Mouse (Mus musculus): Measurements from ENCODE around the gene Ppp6r2. TPM values are rescaled to one million over a fixed set of nuclear protein-coding genes. Genes with fewer than 3 reads are reported as not detected.

The Ppp6r2 gene
- polyA plus RNA-seq, 1 experiment: 18.4 TPM

GRCm38 (mm10) chr15:89180081-89180541 lies 31.2 kb upstream of the Ppp6r2 start:
- Histone ChIP-seq H3ac (ENCODE audit: control insufficient read depth, insufficient read length, low read depth) (peak overlapping the region; percentile 63), H3K79me3 (ENCODE audit: low read depth) (peaks cover 46% of the 10 kb centered on the region)
- no peak for TF ChIP-seq CTCF (IDR thresholded peaks at IDR 0.05; ENCODE audit: control insufficient read depth, insufficient read depth, insufficient read length)
- TF ChIP-seq FOSL1 (IDR thresholded peaks at IDR 0.05; ENCODE audit: insufficient read depth, low read length, poor library complexity, severe bottlenecking): no peak
- TF ChIP-seq CEBPB (IDR thresholded peaks at IDR 0.05; ENCODE audit: low read depth): no peak
- no peak for TF ChIP-seq USF1 (IDR thresholded peaks at IDR 0.05; ENCODE audit: low read depth)
- TF ChIP-seq MYOD1 (IDR thresholded peaks at IDR 0.05; ENCODE audit: control insufficient read depth, insufficient read length, low read depth): no peak
- TF ChIP-seq MAX (IDR thresholded peaks at IDR 0.05): no peak
- no peak for TF ChIP-seq MYOG (IDR thresholded peaks at IDR 0.05; ENCODE audit: control insufficient read depth, extremely low read depth, insufficient read length)

GRCm38 (mm10) chr15:89180571-89181229 lies 30.7 kb upstream of the Ppp6r2 start, which contains the start of gene Plxnb2:
Gene Plxnb2 (minus strand): TSS chr15:89180788.
- Histone ChIP-seq H3K4me3 (ENCODE audit: insufficient read depth, poor library complexity, severe bottlenecking) (peak within 1 kb of the TSS; percentile 95), H3K79me2 (ENCODE audit: control insufficient read depth, insufficient read depth) (peaks cover 49% of the 10 kb centered on the region)

More at GRCm38 (mm10) chr15:89180081-89180541, 31.2 kb upstream of the Ppp6r2 start:
- Histone ChIP-seq H3K27me3 (ENCODE audit: control insufficient read depth, insufficient read depth, insufficient read length) (no peaks in the 10 kb centered on the region), H3K36me3 (ENCODE audit: control insufficient read depth, insufficient read depth) (peaks cover 19% of the 10 kb centered on the region), H3K79me2 (ENCODE audit: control insufficient read depth, insufficient read depth) (peaks cover 55% of the 10 kb centered on the region), H3K4me3 (ENCODE audit: insufficient read depth, poor library complexity, severe bottlenecking) (peak overlapping the region; percentile 95)

GRCm38 (mm10) chr15:89181561-89182270 lies 29.6 kb upstream of the Ppp6r2 start:
- TF ChIP-seq MYOD1 (IDR thresholded peaks at IDR 0.05; ENCODE audit: control insufficient read depth, insufficient read length, low read depth) (no peak), MAX (IDR thresholded peaks at IDR 0.05) (no peak), USF1 (IDR thresholded peaks at IDR 0.05; ENCODE audit: low read depth) (no peak), MYOG (IDR thresholded peaks at IDR 0.05; ENCODE audit: control insufficient read depth, extremely low read depth, insufficient read length) (no peak), CEBPB (IDR thresholded peaks at IDR 0.05; ENCODE audit: low read depth) (no peak), FOSL1 (IDR thresholded peaks at IDR 0.05; ENCODE audit: insufficient read depth, low read length, poor library complexity, severe bottlenecking) (no peak), CTCF (IDR thresholded peaks at IDR 0.05; ENCODE audit: control insufficient read depth, insufficient read depth, insufficient read length) (no peak)
- Histone ChIP-seq H3K79me2 (ENCODE audit: control insufficient read depth, insufficient read depth) (peaks cover 39% of the 10 kb centered on the region), H3K79me3 (ENCODE audit: low read depth) (peaks cover 30% of the 10 kb centered on the region), H3K36me3 (ENCODE audit: control insufficient read depth, insufficient read depth) (peaks cover 8% of the 10 kb centered on the region), H3ac (ENCODE audit: control insufficient read depth, insufficient read length, low read depth) (no peak overlapping the region), H3K4me3 (ENCODE audit: insufficient read depth, poor library complexity, severe bottlenecking) (peak overlapping the region; percentile 95), H3K27me3 (ENCODE audit: control insufficient read depth, insufficient read depth, insufficient read length) (no peaks in the 10 kb centered on the region)

More at GRCm38 (mm10) chr15:89180571-89181229, 30.7 kb upstream of the Ppp6r2 start, which contains the start of gene Plxnb2:
- Histone ChIP-seq H3K79me3 (ENCODE audit: low read depth) (peaks cover 40% of the 10 kb centered on the region), H3K27me3 (ENCODE audit: control insufficient read depth, insufficient read depth, insufficient read length) (no peaks in the 10 kb centered on the region), H3K36me3 (ENCODE audit: control insufficient read depth, insufficient read depth) (peaks cover 15% of the 10 kb centered on the region), H3ac (ENCODE audit: control insufficient read depth, insufficient read length, low read depth) (peak within 1 kb of the TSS; percentile 63)
- TF ChIP-seq MYOD1 (IDR thresholded peaks at IDR 0.05; ENCODE audit: control insufficient read depth, insufficient read length, low read depth): no peak
- TF ChIP-seq MAX (IDR thresholded peaks at IDR 0.05): peak; percentile 95

GRCm38 (mm10) chr15:89182328-89182741 lies 29.0 kb upstream of the Ppp6r2 start:
- peaks cover 23% of the 10 kb centered on the region for H3K79me3 ChIP-seq (ENCODE audit: low read depth)
- no peaks in the 10 kb centered on the region for H3K27me3 ChIP-seq (ENCODE audit: control insufficient read depth, insufficient read depth, insufficient read length)
- H3K4me3 ChIP-seq (ENCODE audit: insufficient read depth, poor library complexity, severe bottlenecking): no peak overlapping the region
- H3K36me3 ChIP-seq (ENCODE audit: control insufficient read depth, insufficient read depth): peaks cover 2% of the 10 kb centered on the region
- TF ChIP-seq MYOD1 (IDR thresholded peaks at IDR 0.05; ENCODE audit: control insufficient read depth, insufficient read length, low read depth): no peak
- peak; percentile 36 for TF ChIP-seq CTCF (IDR thresholded peaks at IDR 0.05; ENCODE audit: control insufficient read depth, insufficient read depth, insufficient read length)
- no peak for TF ChIP-seq MAX (IDR thresholded peaks at IDR 0.05)
- TF ChIP-seq USF1 (IDR thresholded peaks at IDR 0.05; ENCODE audit: low read depth): no peak
- H3K79me2 ChIP-seq (ENCODE audit: control insufficient read depth, insufficient read depth): peaks cover 33% of the 10 kb centered on the region
- no peak overlapping the region for H3ac ChIP-seq (ENCODE audit: control insufficient read depth, insufficient read length, low read depth)

GRCm38 (mm10) chr15:89182842-89183241 lies 28.5 kb upstream of the Ppp6r2 start:
- no peak for TF ChIP-seq MYOD1 (IDR thresholded peaks at IDR 0.05; ENCODE audit: control insufficient read depth, insufficient read length, low read depth)
- TF ChIP-seq CTCF (IDR thresholded peaks at IDR 0.05; ENCODE audit: control insufficient read depth, insufficient read depth, insufficient read length): no peak
- TF ChIP-seq USF1 (IDR thresholded peaks at IDR 0.05; ENCODE audit: low read depth): no peak
- TF ChIP-seq MYOG (IDR thresholded peaks at IDR 0.05; ENCODE audit: control insufficient read depth, extremely low read depth, insufficient read length): no peak
- TF ChIP-seq FOSL1 (IDR thresholded peaks at IDR 0.05; ENCODE audit: insufficient read depth, low read length, poor library complexity, severe bottlenecking): no peak
- no peak for TF ChIP-seq MAX (IDR thresholded peaks at IDR 0.05)
- TF ChIP-seq CEBPB (IDR thresholded peaks at IDR 0.05; ENCODE audit: low read depth): no peak

More at GRCm38 (mm10) chr15:89182842-89183241, 28.5 kb upstream of the Ppp6r2 start:
- no peaks in the 10 kb centered on the region for H3K27me3 ChIP-seq (ENCODE audit: control insufficient read depth, insufficient read depth, insufficient read length)
- H3K79me2 ChIP-seq (ENCODE audit: control insufficient read depth, insufficient read depth): peaks cover 28% of the 10 kb centered on the region
- H3K36me3 ChIP-seq (ENCODE audit: control insufficient read depth, insufficient read depth): no peaks in the 10 kb centered on the region
- peaks cover 20% of the 10 kb centered on the region for H3K79me3 ChIP-seq (ENCODE audit: low read depth)
- no peak overlapping the region for H3ac ChIP-seq (ENCODE audit: control insufficient read depth, insufficient read length, low read depth)
- no peak overlapping the region for H3K4me3 ChIP-seq (ENCODE audit: insufficient read depth, poor library complexity, severe bottlenecking)

Measured in C2C12 (cell line).